Mouse (Mus musculus) ES-E14 (cell line): ENCODE data around the gene Borcs6. TPM values are rescaled to one million over a fixed set of nuclear protein-coding genes. Genes with fewer than 3 reads are reported as not detected.
"Not testable (repeated sequence)": the region's sequence is repeated elsewhere in the genome, so short reads cannot be mapped to it uniquely, and the experiment has no call there.

Experiments used
- DNase-seq: peaks from one replicate; pipeline ENCODE4 v3.0.0-alpha.2; 2013; ENCODE audit warnings: low read depth, low spot score
- H3K27ac ChIP-seq: 2 replicates; pipeline ENCODE4 v1.5.1; 2012; ENCODE audit warnings: low read depth, mild to moderate bottlenecking, low read length, moderate library complexity, mixed read lengths; ENCODE audit not compliant: poor library complexity, insufficient read depth, severe bottlenecking
- H3K36me3 ChIP-seq: 2 replicates; pipeline ENCODE4 v1.6.1; 2012; ENCODE audit warnings: mild to moderate bottlenecking, low read length, moderate library complexity, mixed read lengths; ENCODE audit not compliant: control insufficient read depth, poor library complexity, insufficient read depth, severe bottlenecking
- H3K4me1 ChIP-seq, 2 experiments: fragments of 150-350 bp in 1 of 2; sonication (generic) in 1 of 2; 2 replicates each; pipeline ENCODE4 v1.6.1; 2012; ENCODE audit warnings: low read length in 2 of 2, mild to moderate bottlenecking in 1 of 2, mixed read lengths in 1 of 2; ENCODE audit not compliant: control insufficient read depth in 2 of 2, insufficient read depth in 2 of 2, poor library complexity in 1 of 2
- H3K4me3 ChIP-seq, 2 experiments: fragments of 150-350 bp in 1 of 2; sonication (generic) in 1 of 2; 2 replicates each; pipeline ENCODE4 v1.5.1; 2012; ENCODE audit warnings: low read length in 2 of 2, low read depth in 1 of 2, mild to moderate bottlenecking in 1 of 2, mixed read lengths in 1 of 2; ENCODE audit not compliant: insufficient read depth in 1 of 2, poor library complexity in 1 of 2, severe bottlenecking in 1 of 2
- H3K9ac ChIP-seq: 2 replicates; pipeline ENCODE4 v1.6.1; 2012; ENCODE audit warnings: low read depth, mild to moderate bottlenecking, low read length, mixed read lengths; ENCODE audit not compliant: poor library complexity, insufficient read depth, severe bottlenecking
- H3K9me3 ChIP-seq: fragments of 150-350 bp; sonication (generic); 2 replicates; pipeline ENCODE4 v1.6.1; 2012; ENCODE audit warnings: low read depth, mild to moderate bottlenecking, low read length; ENCODE audit not compliant: control insufficient read depth, insufficient read depth
- CHD2 ChIP-seq: IDR thresholded peaks from 2 replicates; pipeline ENCODE4 v1.6.1; 2014; ENCODE audit warnings: mild to moderate bottlenecking, low read depth, low read length, inconsistent platforms
- HCFC1 ChIP-seq: IDR thresholded peaks from 2 replicates; pipeline ENCODE4 v1.6.1; 2012; ENCODE audit warnings: low read length, inconsistent platforms, borderline replicate concordance; ENCODE audit not compliant: insufficient read depth
- MAFK ChIP-seq: IDR thresholded peaks from 2 replicates; pipeline ENCODE4 v1.6.1; 2014; ENCODE audit warnings: mild to moderate bottlenecking, low read depth, low read length, inconsistent platforms; ENCODE audit not compliant: insufficient read depth
- ZC3H11A ChIP-seq: IDR thresholded peaks from 2 replicates; pipeline ENCODE4 v1.6.1; 2012; ENCODE audit warnings: low read depth, mild to moderate bottlenecking, inconsistent platforms, low read length, borderline replicate concordance
- ZNF384 ChIP-seq: IDR thresholded peaks from 2 replicates; pipeline ENCODE4 v1.6.1; 2012; ENCODE audit warnings: low read depth, low read length, inconsistent platforms
- in situ Hi-C, 2 experiments: fragments of 600-800 bp; cut with MboI; formaldehyde crosslinking; loops; one replicate each; pipeline ENCODE4 v1.15.1; 2025; ENCODE audit warnings: low sequenced_read_pairs in 2 of 2, inconsistent platforms in 1 of 2; ENCODE audit not compliant: unreplicated experiment in 2 of 2
- total RNA-seq: library from RNA; depleted of rRNA; stranded (reverse); fragments of 300-350 nt; gene quantifications from 2 replicates; pipeline ENCODE4 v1.2.3, GENCODE M21; 2012

Borcs6 gene
- total RNA-seq, 1 experiment = 6.2 TPM

GRCm38 (mm10) chr11:69092871-69093270, 33.4 kb downstream of the Borcs6 start:
- Histone ChIP-seq H3K36me3 (peaks cover 7% of the 10 kb centered on the region; the same call in 1 of the 2 replicates), H3K9me3 (no peaks in the 10 kb centered on the region), H3K9ac (no peak overlapping the region), H3K27ac (no peak overlapping the region), H3K4me1 (peaks cover 6 to 22% of the 10 kb centered on the region in 2 experiments; a peak in 3 of 4 replicates), H3K4me3 (no peak overlapping the region)
- no peak for TF ChIP-seq CHD2
- no peak for TF ChIP-seq ZC3H11A
- no peak for TF ChIP-seq MAFK
- TF ChIP-seq HCFC1 = no peak
- no peak for TF ChIP-seq ZNF384
- in situ Hi-C loops = no loop called here
- DNase-seq = no peak

- H3K27ac ChIP-seq, H3K9ac ChIP-seq, H3K4me3 ChIP-seq, H3K36me3 ChIP-seq, in situ Hi-C loops, DNase-seq, H3K9me3 ChIP-seq: not testable (repeated sequence)
- peaks cover 10 to 29% of the 10 kb centered on the region in 2 experiments; a peak in 3 of 4 replicates for H3K4me1 ChIP-seq
These were observed 34.3 kb downstream of the Borcs6 start for GRCm38 (mm10) chr11:69093856-69094255.

- H3K9ac ChIP-seq = peak within 1 kb of the TSS; percentile 70
- peak; percentile 99 for DNase-seq
- peak; percentile 88 for TF ChIP-seq CHD2
- TF ChIP-seq ZNF384 = no peak
- H3K4me3 ChIP-seq = peak within 1 kb of the TSS; percentile 73 to 85
- H3K4me1 ChIP-seq = peaks cover 10 to 23% of the 10 kb centered on the region in 2 experiments; a peak in 3 of 4 replicates
- in situ Hi-C loops = no loop called here
- H3K27ac ChIP-seq = no peak within 1 kb of the TSS
- no peaks in the 10 kb centered on the region for H3K9me3 ChIP-seq
- peaks cover 7% of the 10 kb centered on the region; the same call in 1 of the 2 replicates for H3K36me3 ChIP-seq
These were observed 35.3 kb downstream of the Borcs6 start, which contains the start of gene Per1 for GRCm38 (mm10) chr11:69094697-69095429. Gene Per1, plus strand, starts transcription at chr11:69095217.

GRCm38 (mm10) chr11:69095511-69096231, 36.2 kb downstream of the Borcs6 start:
- H3K9me3 ChIP-seq = no peaks in the 10 kb centered on the region
- peaks cover 10 to 23% of the 10 kb centered on the region in 2 experiments; a peak in 3 of 4 replicates for H3K4me1 ChIP-seq
- no peak overlapping the region for H3K27ac ChIP-seq
- TF ChIP-seq MAFK = no peak
- TF ChIP-seq HCFC1 = no peak
- TF ChIP-seq ZC3H11A = no peak
- TF ChIP-seq ZNF384 = no peak
- no peak for TF ChIP-seq CHD2
- in situ Hi-C loops = no loop called here
- peak overlapping the region; percentile 73 to 85 for H3K4me3 ChIP-seq
- H3K9ac ChIP-seq = peak overlapping the region; percentile 70
- DNase-seq = no peak
- peaks cover 8% of the 10 kb centered on the region; the same call in 1 of the 2 replicates for H3K36me3 ChIP-seq
